Mouse (Mus musculus) layer of hippocampus, adult 8-10 months (tissue): ENCODE measurements around the gene Plxnd1. TPM values are rescaled to one million over a fixed set of nuclear protein-coding genes. Genes with fewer than 3 reads are reported as not detected.

Experiments used
- DNase-seq, 2 experiments: peaks; one replicate each; pipeline ENCODE4 v3.0.0; 2022; ENCODE audit warnings: low spot score in 2 of 2
- total RNA-seq, 4 experiments: library from RNA; stranded (reverse); gene quantifications; 2 replicates each; pipeline ENCODE4 v1.2.4; 2022

The Plxnd1 gene
- total RNA-seq, 4 experiments from 2014 or later: 17.9 to 35.6 (median 31.1) TPM

GRCm38 (mm10) chr6:116000851-116001250 is 6.0 kb upstream of the Plxnd1 start:
- no peak for DNase-seq

- DNase-seq: no peak
These were observed 4.4 kb upstream of the Plxnd1 start for GRCm38 (mm10) chr6:115999227-115999626.

GRCm38 (mm10) chr6:115998758-115999157 is 4.0 kb upstream of the Plxnd1 start:
- DNase-seq: no peak

GRCm38 (mm10) chr6:115997726-115998311 is 3.0 kb upstream of the Plxnd1 start:
- DNase-seq: no peak

- DNase-seq: no peak
These were observed 1.5 kb upstream of the Plxnd1 start for GRCm38 (mm10) chr6:115996171-115996851.

GRCm38 (mm10) chr6:115995531-115995941 is 731 bp upstream of the Plxnd1 start:
- DNase-seq: no peak

GRCm38 (mm10) chr6:115994146-115994876 is 494 bp downstream of the Plxnd1 start:
- DNase-seq: no peak

- DNase-seq: no peak
These were observed 1.2 kb downstream of the Plxnd1 start for GRCm38 (mm10) chr6:115993463-115994145.

GRCm38 (mm10) chr6:115992981-115993380 is 1.8 kb downstream of the Plxnd1 start:
- DNase-seq: no peak

- no peak for DNase-seq
These were observed 2.8 kb downstream of the Plxnd1 start for GRCm38 (mm10) chr6:115991881-115992620.

GRCm38 (mm10) chr6:115991108-115991880 is 3.5 kb downstream of the Plxnd1 start:
- DNase-seq: no peak

GRCm38 (mm10) chr6:115990479-115990878 is 4.3 kb downstream of the Plxnd1 start:
- DNase-seq: no peak

GRCm38 (mm10) chr6:115990056-115990455 is 4.7 kb downstream of the Plxnd1 start:
- DNase-seq: no peak

- DNase-seq: no peak
These were observed 5.2 kb downstream of the Plxnd1 start for GRCm38 (mm10) chr6:115989607-115990006.

- no peak for DNase-seq
These were observed 5.8 kb downstream of the Plxnd1 start for GRCm38 (mm10) chr6:115989032-115989431.

GRCm38 (mm10) chr6:115987096-115987747 is 7.6 kb downstream of the Plxnd1 start:
- no peak for DNase-seq

GRCm38 (mm10) chr6:115986472-115987095 is 8.2 kb downstream of the Plxnd1 start:
- no peak for DNase-seq

GRCm38 (mm10) chr6:115985622-115986021 is 9.2 kb downstream of the Plxnd1 start:
- no peak for DNase-seq

GRCm38 (mm10) chr6:115984580-115984979 is 10.2 kb downstream of the Plxnd1 start:
- no peak for DNase-seq
